Mouse (Mus musculus): ENCODE results near the gene Plekhg2.

The Plekhg2 gene

DNA sequence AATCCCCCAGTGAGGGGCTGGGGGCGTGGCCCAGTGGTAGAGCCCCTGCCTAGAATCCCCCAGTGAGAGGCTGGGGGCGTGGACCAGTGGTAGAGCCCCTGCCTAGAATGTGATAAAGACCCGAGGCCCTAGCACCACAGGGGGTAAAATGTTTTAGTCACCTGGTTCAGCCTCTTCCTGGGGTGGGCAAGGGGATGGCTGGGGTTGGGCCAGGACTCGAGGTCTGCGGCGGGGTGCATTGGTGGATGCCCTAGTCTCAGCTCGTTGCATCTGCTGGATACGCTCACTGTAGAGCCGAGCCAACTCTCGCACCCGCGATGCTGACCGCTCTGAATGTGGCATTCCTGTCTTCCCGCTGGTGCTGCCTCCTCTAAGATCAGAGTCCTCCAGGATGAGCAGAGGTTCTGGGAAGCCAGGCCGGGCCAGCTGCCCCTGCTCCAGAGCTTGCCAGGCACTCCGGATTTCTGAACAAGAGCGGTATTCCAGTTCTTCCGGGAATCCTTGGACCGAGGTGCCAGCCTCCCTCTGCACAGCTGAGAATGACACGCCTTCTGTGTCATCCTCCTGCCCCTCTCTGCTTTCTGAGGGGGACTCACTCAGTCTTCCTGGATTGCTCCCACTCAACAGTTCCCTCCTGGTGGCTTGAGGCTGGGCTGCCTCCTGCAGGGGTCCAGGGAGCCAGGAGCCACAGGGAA is 10.6 kb downstream of the Plekhg2 start:
- CTCF ChIA-PET, result interaction anchor here in 3 of 4 experiments (0.5 to 1.7 kb wide), 4 partner anchors 17 to 471 kb away, joined by 3 to 6 read pairs (median 4); no protein-coding TSS in a partner anchor
- POLR2A ChIA-PET, result interaction anchor here in 3 of 4 experiments (0.9 to 50.6 kb wide), 13 partner anchors 6 to 75 kb away, joined by 3 to 1116 read pairs (median 9); partner anchors contain the start of genes Rps16 (in 3 of the 3), Med29 (in 2 of the 3), Paf1 (in 2 of the 3) and Supt5 (in 2 of the 3)

- ChIA-PET CTCF (interaction anchor here in 1 of 4 experiments (1.7 to 2.8 kb wide), 2 partner anchors 11 to 15 kb away, joined by 4 to 6 read pairs; no protein-coding TSS in a partner anchor), POLR2A (interaction anchor here in 3 of 4 experiments (1.4 to 50.6 kb wide), 10 partner anchors 1 to 31 kb away, joined by 3 to 1116 read pairs (median 90); partner anchors contain the start of genes Rps16 (in 3 of the 3), Supt5 (in 2 of the 3), Med29 (in 1 of the 3) and Paf1 (in 1 of the 3))
These were observed 12.1 kb downstream of the Plekhg2 start for GRCm38 (mm10) chr7:28360291-28360690.

- CTCF ChIA-PET, result interaction anchor here in 1 of 4 experiments (2.8 to 4.0 kb wide), 2 partner anchors 11 to 15 kb away, joined by 6 to 22 read pairs; no protein-coding TSS in a partner anchor
- POLR2A ChIA-PET, result interaction anchor here in 3 of 4 experiments (0.5 to 50.6 kb wide), 12 partner anchors 0 to 188 kb away, joined by 3 to 1116 read pairs (median 90); partner anchors contain the start of genes Rps16 (in 3 of the 3), Supt5 (in 2 of the 3), Med29 (in 1 of the 3) and Paf1 (in 1 of the 3)
These were observed 12.5 kb downstream of the Plekhg2 start for GRCm38 (mm10) chr7:28359854-28360253.

DNA sequence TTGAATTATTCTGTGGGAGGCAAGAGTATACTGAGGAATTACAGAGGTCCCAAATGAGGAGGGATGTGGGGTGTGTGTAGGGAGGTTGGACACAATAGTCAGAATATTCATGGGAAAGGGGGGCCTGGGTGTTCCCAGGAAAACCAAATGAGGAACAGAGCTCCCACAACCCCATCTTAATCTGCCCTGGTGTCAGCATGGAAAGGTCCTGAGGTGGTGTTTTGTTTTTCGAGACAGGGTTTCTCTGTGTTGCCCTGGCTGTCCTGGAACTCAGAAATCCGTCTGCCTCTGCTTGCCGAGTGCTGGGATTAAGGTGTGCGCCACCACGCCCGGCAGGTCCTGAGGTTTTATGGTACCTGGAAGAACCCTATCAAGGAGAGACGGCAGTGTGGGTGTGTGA is 14.0 kb downstream of the Plekhg2 start:
- ChIA-PET POLR2A (interaction anchor here (0.6 to 50.6 kb wide), 26 partner anchors 1 to 871 kb away, joined by 3 to 1116 read pairs (median 5); partner anchors contain the start of genes Supt5 (in 3 of the 4), Med29 (in 2 of the 4), Paf1 (in 2 of the 4) and Rps16 (in 2 of the 4)), CTCF (interaction anchor here in 3 of 4 experiments (1.4 to 4.0 kb wide), 5 partner anchors 12 to 32 kb away, joined by 3 to 22 read pairs (median 9); no protein-coding TSS in a partner anchor)

DNA sequence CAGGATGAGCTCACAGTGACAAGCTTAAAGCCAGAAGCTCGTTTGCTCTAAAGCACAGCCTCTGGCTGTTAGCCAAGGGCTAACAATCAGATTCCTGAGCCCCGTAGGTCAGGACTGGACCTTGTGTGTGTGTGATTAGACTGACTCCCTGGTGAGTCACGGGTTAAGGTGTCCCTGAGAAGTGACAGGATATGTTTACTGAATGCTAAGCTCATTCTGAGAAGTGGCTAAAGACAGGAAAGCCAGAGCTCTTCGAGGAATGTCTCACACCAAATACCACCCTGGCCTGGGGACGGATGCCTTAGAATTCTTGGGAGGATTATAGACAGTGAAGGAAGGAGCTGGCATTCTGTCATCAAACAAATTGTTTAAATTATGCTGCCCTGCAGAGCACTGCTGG is 14.4 kb downstream of the Plekhg2 start:
- POLR2A ChIA-PET, result interaction anchor here (0.6 to 50.6 kb wide), 30 partner anchors 2 to 871 kb away, joined by 3 to 1116 read pairs (median 5); partner anchors contain the start of genes Med29 (in 4 of the 4), Paf1 (in 4 of the 4), Supt5 (in 3 of the 4) and Gmfg (in 1 of the 4)
- CTCF ChIA-PET, result interaction anchor here (0.5 to 4.0 kb wide), 7 partner anchors 13 to 391 kb away, joined by 3 to 22 read pairs (median 4); no protein-coding TSS in a partner anchor

GRCm38 (mm10) chr7:28356981-28357380 is 15.4 kb downstream of the Plekhg2 start:
- CTCF ChIA-PET, result interaction anchor here in 3 of 4 experiments (0.7 to 4.0 kb wide), 8 partner anchors 12 to 243 kb away, joined by 3 to 22 read pairs (median 4); partner anchors contain the start of gene Zfp36 (in 1 of the 3)
- POLR2A ChIA-PET, result interaction anchor here (0.6 to 50.6 kb wide), 26 partner anchors 3 to 1156 kb away, joined by 3 to 1116 read pairs (median 6); partner anchors contain the start of genes Med29 (in 4 of the 4), Paf1 (in 4 of the 4), Supt5 (in 2 of the 4) and Fbl (in 1 of the 4)

DNA sequence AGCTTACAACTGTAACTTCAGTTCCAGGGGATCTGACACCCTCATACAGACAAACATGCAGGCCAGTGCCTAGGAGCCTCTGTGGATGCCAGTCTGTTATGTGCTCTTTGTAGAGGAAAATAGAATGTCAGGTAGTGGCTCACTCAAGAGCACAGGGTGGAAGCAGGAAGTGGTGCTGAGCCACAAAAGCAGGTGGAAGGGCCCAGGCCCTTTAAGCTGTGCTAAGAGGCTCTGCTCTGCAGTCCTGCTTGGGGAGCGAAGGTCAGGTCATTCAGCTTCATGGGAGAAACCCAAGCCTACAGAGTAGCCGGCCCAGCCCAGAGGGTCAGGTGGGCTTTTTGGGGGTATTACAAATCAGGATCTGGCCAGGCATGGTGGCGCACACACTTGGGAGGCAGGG is 17.2 kb downstream of the Plekhg2 start:
- CTCF ChIA-PET, result interaction anchor here in 1 of 4 experiments (1.8 to 1.9 kb wide), 2 partner anchors 14 to 15 kb away, joined by 3 to 4 read pairs; no protein-coding TSS in a partner anchor
- POLR2A ChIA-PET, result interaction anchor here in 2 of 4 experiments (1.0 to 50.6 kb wide), 12 partner anchors 4 to 304 kb away, joined by 3 to 1116 read pairs (median 80); partner anchors contain the start of genes Med29 (in 2 of the 2), Paf1 (in 2 of the 2), Supt5 (in 2 of the 2) and Plekhg2 (in 1 of the 2)

DNA sequence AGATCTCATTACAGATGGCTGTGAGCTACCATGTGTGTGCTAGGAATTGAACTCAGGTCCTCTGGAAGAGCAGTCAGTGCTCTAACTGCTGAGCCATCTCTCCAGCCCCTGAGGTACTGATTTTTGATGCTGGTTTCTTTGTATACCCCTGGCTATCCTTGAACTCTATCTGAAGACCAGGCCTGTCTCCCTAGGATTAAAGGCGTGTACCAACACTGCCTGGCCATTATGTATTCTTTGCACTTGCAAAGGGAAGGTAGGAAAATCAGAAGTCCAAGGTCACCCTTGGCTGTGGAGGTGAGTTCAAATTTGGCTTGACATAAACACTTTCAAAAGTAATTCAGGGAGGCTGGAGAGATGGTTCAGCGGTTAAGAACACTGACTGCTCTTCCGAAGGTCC is 17.8 kb downstream of the Plekhg2 start:
- CTCF ChIA-PET, result interaction anchor here in 2 of 4 experiments (0.7 to 1.9 kb wide), 5 partner anchors 10 to 15 kb away, joined by 3 to 5 read pairs (median 3); no protein-coding TSS in a partner anchor

GRCm38 (mm10) chr7:28354113-28354581 is 18.3 kb downstream of the Plekhg2 start:
- POLR2A ChIA-PET, result interaction anchor here in 3 of 4 experiments (1.0 to 50.6 kb wide), 20 partner anchors 5 to 303 kb away, joined by 3 to 1116 read pairs (median 22); partner anchors contain the start of genes Med29 (in 3 of the 3), Paf1 (in 3 of the 3), Supt5 (in 3 of the 3) and Pak4 (in 1 of the 3)
- CTCF ChIA-PET, result interaction anchor here in 2 of 4 experiments (0.7 to 1.9 kb wide), 5 partner anchors 9 to 15 kb away, joined by 3 to 5 read pairs (median 3); no protein-coding TSS in a partner anchor

More for the DNA sequence above, 17.8 kb downstream of the Plekhg2 start:
- POLR2A ChIA-PET, result interaction anchor here in 3 of 4 experiments (1.0 to 50.6 kb wide), 18 partner anchors 5 to 303 kb away, joined by 3 to 1116 read pairs (median 8); partner anchors contain the start of genes Med29 (in 3 of the 3), Paf1 (in 3 of the 3), Supt5 (in 2 of the 3) and Pak4 (in 1 of the 3)

- ChIA-PET POLR2A (interaction anchor here (0.5 to 50.6 kb wide), 29 partner anchors 6 to 1046 kb away, joined by 3 to 1116 read pairs (median 6); partner anchors contain the start of genes Med29 (in 3 of the 4), Paf1 (in 3 of the 4), Supt5 (in 3 of the 4) and Eid2b (in 1 of the 4)), CTCF (interaction anchor here in 2 of 4 experiments (1.5 to 2.5 kb wide), 4 partner anchors 8 to 54 kb away, joined by 3 to 5 read pairs (median 4); no protein-coding TSS in a partner anchor)
These were observed 19.1 kb downstream of the Plekhg2 start for GRCm38 (mm10) chr7:28353267-28353666.

GRCm38 (mm10) chr7:28351676-28352191 is 20.7 kb downstream of the Plekhg2 start:
- POLR2A ChIA-PET, result interaction anchor here (0.5 to 50.6 kb wide), 68 partner anchors 8 to 844 kb away, joined by 3 to 1116 read pairs (median 8); partner anchors contain the start of genes Supt5 (in 4 of the 4), Med29 (in 3 of the 4), Paf1 (in 3 of the 4) and Selenov (in 3 of the 4)
- CTCF ChIA-PET, result interaction anchor here in 1 of 4 experiments (1.0 to 3.7 kb wide), 4 partner anchors 13 to 176 kb away, joined by 3 to 29 read pairs (median 4); partner anchors contain the start of gene Supt5

- POLR2A ChIA-PET, result interaction anchor here (0.5 to 50.6 kb wide), 160 partner anchors 8 to 1254 kb away, joined by 3 to 1116 read pairs (median 4); partner anchors contain the start of genes Supt5 (in 4 of the 4), Dll3 (in 3 of the 4), Dyrk1b (in 3 of the 4) and Eid2 (in 3 of the 4)
- CTCF ChIA-PET, result interaction anchor here in 3 of 4 experiments (0.6 to 3.7 kb wide), 18 partner anchors 8 to 1124 kb away, joined by 3 to 29 read pairs (median 4); partner anchors contain the start of genes Med29 (in 1 of the 3), Paf1 (in 1 of the 3), Plekhg2 (in 1 of the 3) and Selenov (in 1 of the 3)
These were observed 22.1 kb downstream of the Plekhg2 start, which contains the start of gene Rps16 for GRCm38 (mm10) chr7:28350155-28350883. TSS of gene Rps16 (plus strand) at chr7:28350652.

GRCm38 (mm10) chr7:28348601-28349000 is 23.8 kb downstream of the Plekhg2 start:
- CTCF ChIA-PET, result interaction anchor here in 2 of 4 experiments (1.5 to 3.7 kb wide), 2 partner anchors 10 kb away, joined by 3 to 29 read pairs; partner anchors contain the start of gene Supt5 (in 2 of the 2)
- POLR2A ChIA-PET, result interaction anchor here in 3 of 4 experiments (0.9 to 50.6 kb wide), 13 partner anchors 6 to 71 kb away, joined by 3 to 1116 read pairs (median 36); partner anchors contain the start of genes Supt5 (in 3 of the 3), Dll3 (in 1 of the 3), Eid2b (in 1 of the 3) and Med29 (in 1 of the 3)

DNA sequence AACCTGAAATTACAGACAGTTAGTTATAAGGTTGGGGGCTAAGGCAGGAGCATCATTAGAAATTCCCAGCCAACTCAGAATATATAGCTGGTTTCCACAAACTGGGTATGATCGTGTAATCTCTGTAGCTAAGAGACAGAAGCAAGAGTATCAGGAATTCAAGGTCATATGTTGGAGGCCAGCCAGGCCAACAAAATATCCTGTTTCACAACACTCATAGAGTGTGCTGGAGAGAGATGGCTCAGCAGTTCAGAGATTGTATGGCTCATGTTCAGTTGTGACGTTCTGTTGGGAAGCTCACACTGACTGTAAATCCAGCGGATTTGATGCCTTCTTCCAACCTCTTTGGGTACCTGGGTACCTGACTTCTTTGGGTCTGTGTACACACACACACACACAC is 24.7 kb downstream of the Plekhg2 start:
- POLR2A ChIA-PET, result interaction anchor here in 3 of 4 experiments (0.6 to 50.6 kb wide), 8 partner anchors 6 to 523 kb away, joined by 3 to 1116 read pairs (median 292); partner anchors contain the start of genes Supt5 (in 2 of the 3), Med29 (in 1 of the 3), Paf1 (in 1 of the 3) and Plekhg2 (in 1 of the 3)
- CTCF ChIA-PET, result interaction anchor here in 2 of 4 experiments (0.6 to 0.7 kb wide), 2 partner anchors 9 to 178 kb away, joined by 3 to 4 read pairs; partner anchors contain the start of gene Fbl (in 1 of the 2)

DNA sequence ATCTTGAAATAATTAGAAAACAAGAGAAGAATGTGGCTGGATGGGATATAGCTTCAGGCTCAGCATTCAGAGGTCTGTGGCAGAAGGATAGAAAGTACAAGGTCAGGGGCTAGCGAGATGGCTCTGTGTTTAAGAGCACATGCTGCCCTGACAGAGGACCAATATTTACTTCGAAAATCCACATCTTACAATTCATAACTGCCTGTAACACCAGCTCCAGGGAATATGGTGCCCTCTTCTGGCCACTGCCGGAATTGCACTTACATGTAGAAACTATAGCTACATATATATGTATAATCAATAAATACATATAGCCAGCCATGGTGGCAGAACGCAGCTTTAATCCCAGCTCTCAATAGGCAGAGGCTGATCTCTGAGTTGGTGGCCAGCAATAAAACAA is 27.8 kb downstream of the Plekhg2 start:
- POLR2A ChIA-PET, result interaction anchor here in 3 of 4 experiments (0.5 to 50.6 kb wide), 21 partner anchors 9 to 858 kb away, joined by 3 to 1116 read pairs (median 4); partner anchors contain the start of genes Med29 (in 3 of the 3), Paf1 (in 3 of the 3), Dll3 (in 2 of the 3) and Zfp36 (in 2 of the 3)
- CTCF ChIA-PET, result interaction anchor here (0.6 to 2.4 kb wide), 43 partner anchors 8 to 1089 kb away, joined by 3 to 22 read pairs (median 4); partner anchors contain the start of genes Dll3 (in 2 of the 4), Selenov (in 2 of the 4), Eid2 (in 1 of the 4) and Eid2b (in 1 of the 4)
